Mouse (Mus musculus): ENCODE measurements around the gene 1700025G04Rik.

GRCm38 (mm10) chr1:151995948-151996697 is 93.8 kb downstream of the 1700025G04Rik start:
- TF ChIP-seq CTCF (IDR thresholded peaks at IDR 0.05) (no peak), EP300 (IDR thresholded peaks at IDR 0.05) (no peak)

Measured in lung, postnatal 0 days (tissue).